In genomic region chr5:123489112-123489785, GRCm38 (mm10) we compare ENCODE assay signal across 12 mouse cellular contexts. TPM values are rescaled to one million over a fixed set of nuclear protein-coding genes. Genes with fewer than 3 reads are reported as not detected.
DNase-seq lines count a peak whose midpoint lies in the region; ATAC-seq and TF ChIP-seq lines count a peak whose summit lies in the region.
"Had no signal": no experiment of that assay in that cellular context is flagged by ENCODE, and none has a peak within 500 bp of the region (broad histone marks: within the 10 kb centered on the region; RNA-seq: fewer than 3 reads in every experiment).

Gene Lrrc43, plus strand, starts transcription at chr5:123489305.
Gene Il31, minus strand, starts transcription at chr5:123489489.

- 6% methylated on average over 25 of the region's 25 CpGs for WGBS in heart, embryonic 14.5 days
- 6% methylated on average over 25 of the region's 25 CpGs for WGBS in forebrain, postnatal 0 days
- WGBS in midbrain, embryonic 10.5 days: 9% methylated on average over 25 of the region's 25 CpGs

- intact Hi-C loops in heart, postnatal 10 days (cut with DNase I): no loop called here

- DNase-seq in heart, postnatal 10 days: no peak
- DNase-seq in brain, embryonic 14.5 days (ENCODE audit: low read depth): peak; percentile 75
- DNase-seq in forebrain, postnatal 0 days: peak; percentile 64
- DNase-seq in midbrain, embryonic 10.5 days (ENCODE audit: low spot score): peak; percentile 63
- DNase-seq in frontal cortex, postnatal 14 days (ENCODE audit: low spot score in 2 of 2): no peak
- DNase-seq in adrenal gland, postnatal 10 days: no peak
- no peak for DNase-seq in kidney, postnatal 14 days
- DNase-seq: lung, postnatal 14 days; thymus, adult 2 months had no signal

- no peak for ATAC-seq in heart, embryonic 14.5 days (ENCODE audit: insufficient number of reproducible peaks, insufficient read depth, low FRiP score, low read depth)
- peak; percentile 73 for ATAC-seq in forebrain, postnatal 0 days

- TF ChIP-seq POLR2A in brain, embryonic 14.5 days (IDR thresholded peaks at IDR 0.05; ENCODE audit: borderline replicate concordance, extremely low read depth, insufficient read depth, insufficient read length, poor library complexity, severe bottlenecking): no peak

- H3K36me3 ChIP-seq in heart, embryonic 14.5 days (ENCODE audit: control insufficient read depth, insufficient read depth, low read length): no peaks in the 10 kb centered on the region
- H3K36me3 ChIP-seq in forebrain, postnatal 0 days (ENCODE audit: insufficient read depth): no peaks in the 10 kb centered on the region
- no peaks in the 10 kb centered on the region for H3K36me3 ChIP-seq in midbrain, embryonic 10.5 days

- H3K4me3 ChIP-seq in heart, embryonic 14.5 days (ENCODE audit: control insufficient read depth in 1 of 2, insufficient read depth in 1 of 2, low read depth in 1 of 2, low read length in 2 of 2): peak within 1 kb of the TSS in 1 of 2 experiments; percentile 17; a peak in 1 of 4 replicates
- peak within 1 kb of the TSS; percentile 24 for H3K4me3 ChIP-seq in forebrain, postnatal 0 days (ENCODE audit: low read depth, low read length)
- peak within 1 kb of the TSS; percentile 51 for H3K4me3 ChIP-seq in midbrain, embryonic 10.5 days

- H3K9ac ChIP-seq in heart, embryonic 14.5 days (ENCODE audit: low read length): no peak within 1 kb of the TSS
- H3K9ac ChIP-seq in forebrain, postnatal 0 days: no peak within 1 kb of the TSS

- no peaks in the 10 kb centered on the region for H3K27me3 ChIP-seq in heart, embryonic 14.5 days (ENCODE audit: control insufficient read depth, insufficient read depth, low read length)
- no peaks in the 10 kb centered on the region for H3K27me3 ChIP-seq in forebrain, postnatal 0 days (ENCODE audit: insufficient read depth, low read length)
- peaks cover 12% of the 10 kb centered on the region for H3K27me3 ChIP-seq in midbrain, embryonic 10.5 days (ENCODE audit: low read depth, poor library complexity, severe bottlenecking)
- H3K27me3 ChIP-seq: CH12.LX had no signal

- no peaks in the 10 kb centered on the region for H3K9me3 ChIP-seq in heart, embryonic 14.5 days (ENCODE audit: control insufficient read depth, low read length)
- H3K9me3 ChIP-seq in forebrain, postnatal 0 days (ENCODE audit: low read length): no peaks in the 10 kb centered on the region
- H3K9me3 ChIP-seq in midbrain, embryonic 10.5 days (replicated peaks): no peaks in the 10 kb centered on the region

- no peak within 1 kb of the TSS for H3K27ac ChIP-seq in heart, embryonic 14.5 days (replicated peaks in 1 of 2; ENCODE audit: control insufficient read depth in 1 of 2, insufficient read depth in 1 of 2, low read depth in 2 of 2, low read length in 2 of 2)
- H3K27ac ChIP-seq in forebrain, postnatal 0 days (ENCODE audit: low read depth, low read length): no peak within 1 kb of the TSS
- 0 out of 2 replicates have a peak within 1 kb of the TSS, but pooled peaks have one; percentile 42 for H3K27ac ChIP-seq in midbrain, embryonic 10.5 days (replicated peaks)

- peak within 1 kb of the TSS; percentile 60 for H3K4me2 ChIP-seq in heart, embryonic 14.5 days (ENCODE audit: low read length)
- H3K4me2 ChIP-seq in forebrain, postnatal 0 days (ENCODE audit: low read depth): peak within 1 kb of the TSS; percentile 46

- H3K4me1 ChIP-seq in heart, embryonic 14.5 days (ENCODE audit: control insufficient read depth in 2 of 2, insufficient read depth in 2 of 2, low read length in 2 of 2): peaks cover 3 to 10% of the 10 kb centered on the region in 2 experiments
- H3K4me1 ChIP-seq in forebrain, postnatal 0 days (ENCODE audit: insufficient read depth): 0 out of 2 replicates have a peak, but pooled peaks cover 4% of the 10 kb centered on the region
- peaks cover 13% of the 10 kb centered on the region for H3K4me1 ChIP-seq in midbrain, embryonic 10.5 days

- no peak for TF ChIP-seq CTCF in brain, embryonic 14.5 days (IDR thresholded peaks at IDR 0.05; ENCODE audit: borderline replicate concordance, extremely low read depth, insufficient read depth, insufficient read length)
- no peak for TF ChIP-seq CTCF in forebrain, postnatal 0 days (IDR thresholded peaks at IDR 0.05; ENCODE audit: low read depth)

RNA-seq across cellular contexts. Expression of gene Lrrc43, which starts in this region (rescaled TPM):
- not detected in 2 replicates for polyA plus RNA-seq in heart, embryonic 14.5 days (2014; fragmentation: Nextera tagmentation; extraction: Ambion mirVana)
- total RNA-seq in heart, postnatal 10 days (2021): not detected
- polyA plus RNA-seq in brain, embryonic 14.5 days (2012; rRNA removed): 0.20 and 0.38 TPM in 2 replicates
- 0.69 and 1.5 TPM in 2 replicates for total RNA-seq in forebrain, postnatal 0 days (2014; rRNA removed)
- polyA plus RNA-seq in forebrain, postnatal 0 days (2015; fragmentation: Nextera tagmentation; extraction: Ambion mirVana): 0.62 and 1.3 TPM in 2 replicates
- polyA plus RNA-seq in midbrain, embryonic 10.5 days (2016; fragmentation: Nextera tagmentation; extraction: Ambion mirVana): not detected in 2 replicates
- total RNA-seq in adrenal gland, postnatal 10 days (2021): not detected
- total RNA-seq: CH12.LX had no signal

RNA-seq across cellular contexts. Expression of gene Il31, which starts in this region (rescaled TPM):
- polyA plus RNA-seq in heart, embryonic 14.5 days (2014; fragmentation: Nextera tagmentation; extraction: Ambion mirVana): not detected in 2 replicates
- total RNA-seq in heart, postnatal 10 days (2021): not detected
- polyA plus RNA-seq in brain, embryonic 14.5 days (2012; rRNA removed): not detected in 2 replicates
- not detected in 2 replicates for total RNA-seq in forebrain, postnatal 0 days (2014; rRNA removed)
- not detected in 2 replicates for polyA plus RNA-seq in forebrain, postnatal 0 days (2015; fragmentation: Nextera tagmentation; extraction: Ambion mirVana)
- not detected in 2 replicates for polyA plus RNA-seq in midbrain, embryonic 10.5 days (2016; fragmentation: Nextera tagmentation; extraction: Ambion mirVana)
- not detected for total RNA-seq in adrenal gland, postnatal 10 days (2021)
- total RNA-seq: CH12.LX had no signal
- polyA plus RNA-seq: cortical plate, adult 2 months; thymus, adult 2 months had no signal

Comparison
In these comparisons a context has a peak if more than half of its experiments do, and no peak if none do; other contexts are left out.
1. Peak in DNase-seq in brain, embryonic 14.5 days; RNA of the genes that start here not detected or under 1 TPM.
2. Peak in DNase-seq, H3K4me3 ChIP-seq and H3K27ac ChIP-seq in midbrain, embryonic 10.5 days; RNA of the genes that start here not detected or under 1 TPM.